Mouse (Mus musculus): Measurements from ENCODE around the gene 1700001P01Rik. TPM values are rescaled to one million over a fixed set of nuclear protein-coding genes. Genes with fewer than 3 reads are reported as not detected.

The 1700001P01Rik gene
- under 1 TPM in 1 of 2 experiments, not detected in 1; 0.74 TPM for polyA plus RNA-seq (2017; shearing (Covaris generic))

GRCm38 (mm10) chr11:97775808-97776496, at the start of gene 1700001P01Rik:
Gene 1700001P01Rik (minus strand): TSS chr11:97775918.
- no peak for ATAC-seq

- ATAC-seq: peak; percentile 72
Measured at GRCm38 (mm10) chr11:97825295-97825694, 49.6 kb upstream of the 1700001P01Rik start.

GRCm38 (mm10) chr11:97824895-97825294, 49.2 kb upstream of the 1700001P01Rik start:
- ATAC-seq: no peak

GRCm38 (mm10) chr11:97824168-97824567, 48.5 kb upstream of the 1700001P01Rik start:
- ATAC-seq: no peak

- ATAC-seq: no peak
Measured at GRCm38 (mm10) chr11:97822840-97823603, 47.3 kb upstream of the 1700001P01Rik start.

- peak; percentile 76 for ATAC-seq
Measured at GRCm38 (mm10) chr11:97821401-97822064, 45.8 kb upstream of the 1700001P01Rik start.

GRCm38 (mm10) chr11:97820840-97821239, 45.1 kb upstream of the 1700001P01Rik start:
- no peak for ATAC-seq

- no peak for ATAC-seq
Measured at GRCm38 (mm10) chr11:97819923-97820322, 44.2 kb upstream of the 1700001P01Rik start.

GRCm38 (mm10) chr11:97819102-97819501, 43.4 kb upstream of the 1700001P01Rik start:
- ATAC-seq: no peak

GRCm38 (mm10) chr11:97818571-97818970, 42.9 kb upstream of the 1700001P01Rik start:
- no peak for ATAC-seq

- no peak for ATAC-seq
Measured at GRCm38 (mm10) chr11:97818003-97818402, 42.3 kb upstream of the 1700001P01Rik start.

- ATAC-seq: no peak
Measured at GRCm38 (mm10) chr11:97817379-97817778, 41.7 kb upstream of the 1700001P01Rik start.

GRCm38 (mm10) chr11:97816916-97817315, 41.2 kb upstream of the 1700001P01Rik start:
- no peak for ATAC-seq

- ATAC-seq: no peak
Measured at GRCm38 (mm10) chr11:97816176-97816575, 40.5 kb upstream of the 1700001P01Rik start.

GRCm38 (mm10) chr11:97815736-97816135, 40.0 kb upstream of the 1700001P01Rik start:
- ATAC-seq: no peak

GRCm38 (mm10) chr11:97813746-97814515, 38.2 kb upstream of the 1700001P01Rik start:
- ATAC-seq: no peak

- ATAC-seq: no peak
Measured at GRCm38 (mm10) chr11:97813085-97813484, 37.4 kb upstream of the 1700001P01Rik start.

GRCm38 (mm10) chr11:97812491-97812921, 36.8 kb upstream of the 1700001P01Rik start:
- no peak for ATAC-seq

- ATAC-seq: no peak
Measured at GRCm38 (mm10) chr11:97811569-97812362, 36.0 kb upstream of the 1700001P01Rik start.

- ATAC-seq: no peak
Measured at GRCm38 (mm10) chr11:97810970-97811369, 35.3 kb upstream of the 1700001P01Rik start.

- peak; percentile 51 for ATAC-seq
Measured at GRCm38 (mm10) chr11:97810356-97810755, 34.6 kb upstream of the 1700001P01Rik start.
